Mouse (Mus musculus) heart, postnatal 14 days (tissue): ENCODE data around the gene Olfr1253. TPM values are rescaled to one million over a fixed set of nuclear protein-coding genes. Genes with fewer than 3 reads are reported as not detected.

Experiments used
- DNase-seq, 2 experiments: peaks; one replicate each; pipeline ENCODE4 v3.0.0; 2021 to 2022
- intact Hi-C: fragments of 180-260 bp; cut with DNase I; formaldehyde crosslinking; loops from one replicate; pipeline ENCODE4 v1.15.1; 2025
- long read RNA-seq, 2 experiments: library from polyadenylated mRNA; stranded (forward); transcript quantifications; one replicate each; pipeline ENCODE4 v2.0.0; 2021
- total RNA-seq, 2 experiments: library from RNA; stranded (reverse); gene quantifications; 2 replicates each; pipeline ENCODE4 v1.2.3; 2021

Olfr1253 gene
- not detected for total RNA-seq
- long read RNA-seq, experiment 1: 0 reads
- long read RNA-seq, experiment 2: 0 reads

- intact Hi-C loops: no loop called here
- no peak for DNase-seq
These were observed at the start of gene Olfr1253 for GRCm38 (mm10) chr2:89756990-89757389. Gene Olfr1253, minus strand, starts transcription at chr2:89757090.

DNA sequence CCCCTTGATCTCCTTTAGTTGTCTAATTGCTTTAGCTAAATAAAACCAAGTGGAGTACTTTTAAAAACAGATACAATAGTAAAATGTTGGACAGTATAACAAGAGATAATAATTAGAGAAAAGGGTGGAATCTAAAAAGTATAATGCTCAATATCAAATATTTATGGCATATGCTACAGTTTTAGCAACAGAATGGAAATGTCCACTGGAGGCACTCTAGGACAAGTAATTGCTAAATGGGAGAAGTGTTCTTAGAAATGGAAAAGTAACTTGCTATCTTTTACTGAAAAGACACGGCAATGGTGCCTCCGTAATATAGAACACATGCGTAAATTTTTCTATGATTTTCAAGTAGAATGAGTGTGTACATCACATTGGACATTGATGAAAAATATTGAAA, 42.7 kb upstream of the Olfr1253 start:
- intact Hi-C loops: no loop called here

GRCm38 (mm10) chr2:89793519-89793918, 36.6 kb upstream of the Olfr1253 start, which contains the start of gene Olfr1254:
Gene Olfr1254, minus strand, starts transcription at chr2:89793619.
- DNase-seq: no peak
- intact Hi-C loops: no loop called here

More for the DNA sequence above, 42.7 kb upstream of the Olfr1253 start:
- DNase-seq: no peak

GRCm38 (mm10) chr2:89724912-89725311, 32.0 kb downstream of the Olfr1253 start, which contains the start of gene Olfr1252:
Gene Olfr1252, minus strand, starts transcription at chr2:89725012.
- intact Hi-C loops: no loop called here

More at GRCm38 (mm10) chr2:89724912-89725311, 32.0 kb downstream of the Olfr1253 start, which contains the start of gene Olfr1252:
- DNase-seq: no peak

Other genes with a start within 250 kb of the Olfr1253 start
- gene Olfr1243, start 225.6 kb downstream of the Olfr1253 start, total RNA-seq: not detected
- gene Olfr1245, start 178.6 kb downstream of the Olfr1253 start, total RNA-seq: not detected
- not detected for gene Olfr1246, start 163.9 kb downstream of the Olfr1253 start, total RNA-seq
- not detected for gene Olfr1247, start 143.0 kb downstream of the Olfr1253 start, total RNA-seq
- gene Olfr1248, start 138.8 kb downstream of the Olfr1253 start, total RNA-seq: not detected
- not detected for gene Olfr1249, start 122.1 kb downstream of the Olfr1253 start, total RNA-seq
- not detected for gene Olfr1250, start 95.6 kb downstream of the Olfr1253 start, total RNA-seq
- gene Olfr1251, start 85.2 kb downstream of the Olfr1253 start, total RNA-seq: not detected
- not detected for gene Olfr1252, start 32.1 kb downstream of the Olfr1253 start, total RNA-seq
- gene Olfr1254, start 36.5 kb upstream of the Olfr1253 start, total RNA-seq: not detected
- not detected for gene Olfr1255, start 55.0 kb upstream of the Olfr1253 start, total RNA-seq
- not detected for gene Olfr1256, start 84.5 kb upstream of the Olfr1253 start, total RNA-seq
- not detected for gene Olfr48, start 91.1 kb upstream of the Olfr1253 start, total RNA-seq
- not detected for gene Olfr1257, start 121.3 kb upstream of the Olfr1253 start, total RNA-seq
- not detected for gene Olfr1258, start 170.2 kb upstream of the Olfr1253 start, total RNA-seq
- gene Olfr1259, start 191.6 kb upstream of the Olfr1253 start, total RNA-seq: not detected
- not detected for gene Olfr1260, start 217.2 kb upstream of the Olfr1253 start, total RNA-seq
- gene Olfr1261, start 234.1 kb upstream of the Olfr1253 start, total RNA-seq: not detected
- gene Olfr1262, start 243.1 kb upstream of the Olfr1253 start, total RNA-seq: not detected